Mouse (Mus musculus) T-cell, adult 66 days (primary cell): ENCODE results near the gene Tjp2. TPM values are rescaled to one million over a fixed set of nuclear protein-coding genes. Genes with fewer than 3 reads are reported as not detected.

Experiments
- total RNA-seq, 2 experiments: library from RNA; stranded (reverse); gene quantifications; 3 replicates in 1 of 2; 4 replicates in 1 of 2; pipeline ENCODE4 v1.2.4; 2023

The Tjp2 gene
- 1 to 10 TPM; 1.3 to 2.2 TPM for total RNA-seq

DNA sequence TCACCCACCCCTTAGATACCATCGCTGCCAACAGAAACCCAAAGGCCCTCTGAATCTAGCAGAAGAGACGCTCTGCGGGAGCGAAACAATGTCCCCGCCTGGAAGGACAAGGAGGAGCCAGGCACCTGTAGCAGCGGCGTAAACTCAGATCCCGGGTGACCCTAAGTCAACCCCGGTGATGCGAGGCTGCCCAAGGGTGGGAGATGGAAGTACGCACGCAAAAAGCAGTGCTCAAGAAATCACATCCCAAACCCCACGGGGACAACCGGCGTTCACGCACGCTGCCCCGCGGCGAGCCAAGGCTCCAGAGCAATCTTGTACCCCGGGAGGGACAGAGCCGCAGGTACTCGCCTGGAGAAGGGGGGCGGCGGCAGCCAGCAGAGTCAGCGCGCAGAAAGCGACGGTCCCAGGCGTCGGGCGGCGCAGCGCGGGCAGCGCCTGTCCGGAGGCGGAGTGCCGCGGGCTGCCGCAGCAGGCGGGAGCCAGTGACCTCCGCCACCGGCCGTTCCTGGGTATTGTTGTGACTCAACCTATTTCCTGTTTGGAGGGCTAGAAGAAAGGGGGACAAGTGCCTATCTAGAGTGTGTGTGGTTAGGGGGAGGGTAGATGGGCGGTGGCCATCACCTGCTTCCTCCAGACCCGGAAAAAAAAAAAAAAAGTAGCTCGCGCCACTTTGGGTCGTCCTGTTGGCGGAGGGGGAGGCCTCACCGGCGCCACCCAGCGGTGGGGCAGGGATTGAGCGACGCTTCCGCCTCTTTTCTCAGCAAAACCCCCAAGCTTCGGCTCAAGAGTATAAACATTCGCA, at the start of gene Tjp2:
TSS of gene Tjp2 (minus strand) at position 531 of the 805 bp plus-strand sequence.

Other genes with a start within 250 kb of the Tjp2 start
- not detected for gene Fam189a2, start 194.0 kb downstream of the Tjp2 start, total RNA-seq
- 10 to 100 TPM; 17.5 to 19.4 TPM for gene Fxn, start 55.6 kb upstream of the Tjp2 start, total RNA-seq